Mouse (Mus musculus): ENCODE results near the gene Otos.

DNA sequence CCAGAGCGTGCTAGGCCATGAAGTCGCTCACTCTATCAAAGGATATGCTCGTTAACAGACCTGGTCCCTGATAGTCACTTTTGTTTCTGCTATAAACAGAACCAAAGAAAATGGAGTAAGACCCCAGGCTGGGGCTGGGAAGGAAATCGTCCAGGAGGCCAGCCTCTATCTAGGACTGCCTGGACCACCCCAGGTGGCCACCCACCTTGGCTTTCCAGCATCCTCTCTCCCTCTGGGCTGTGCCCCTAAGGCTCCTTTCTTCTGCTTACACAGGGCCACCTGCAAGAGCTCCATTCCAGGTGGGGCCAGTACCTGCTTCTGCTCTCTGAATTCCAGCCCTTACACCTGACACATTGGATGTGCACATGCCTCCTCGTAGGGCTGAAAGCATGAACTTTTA lies 16.4 kb downstream of the Otos start:
- TF ChIP-seq GATA1 (IDR thresholded peaks at IDR 0.05; ENCODE audit: borderline replicate concordance, low read length) (no peak), FLI1 (IDR thresholded peaks at IDR 0.05; ENCODE audit: low read length) (no peak)
